Mouse (Mus musculus): ENCODE results near the gene Rai2.

DNA sequence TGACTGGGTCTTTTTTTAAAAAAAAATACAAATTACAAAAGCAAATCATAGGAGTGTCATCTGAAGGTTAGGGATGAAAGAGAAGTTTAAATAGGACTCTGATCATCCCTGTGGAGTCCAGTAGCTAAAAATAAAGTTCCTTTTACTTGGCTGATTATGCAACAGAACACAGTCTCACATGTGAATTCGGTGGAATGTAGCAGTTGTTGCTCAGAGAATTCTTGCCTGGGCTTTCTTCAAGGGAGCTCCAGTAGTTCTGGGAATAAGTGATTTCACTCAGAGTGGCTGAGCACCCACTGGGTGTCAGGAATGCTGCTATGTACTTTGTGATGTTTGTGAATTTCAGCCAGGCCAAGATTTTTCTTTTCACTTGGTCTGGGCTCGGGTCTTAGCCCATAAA lies 30.5 kb downstream of the Rai2 start:
- TF ChIP-seq ZC3H11A (IDR thresholded peaks at IDR 0.05; ENCODE audit: borderline replicate concordance, low read depth, low read length) (no peak), ZNF384 (IDR thresholded peaks at IDR 0.05; ENCODE audit: low read depth, low read length) (no peak), HCFC1 (IDR thresholded peaks at IDR 0.05; ENCODE audit: borderline replicate concordance, insufficient read depth, low read length) (no peak), MAFK (IDR thresholded peaks at IDR 0.05; ENCODE audit: insufficient read depth, low read depth, low read length) (no peak)

Data from ES-E14 (cell line).